Mouse (Mus musculus): ENCODE measurements around the gene Tuba1b. TPM values are rescaled to one million over a fixed set of nuclear protein-coding genes. Genes with fewer than 3 reads are reported as not detected.

Tuba1b gene
- total and polyA plus RNA-seq, 2 experiments from 2014 or later = 611 to 2,330 TPM

- H3K9ac ChIP-seq (replicated peaks; ENCODE audit: low read depth, low read length) = no peak overlapping the region
- WGBS = 94% methylated on average over 4 of the region's 4 CpGs
- H3K4me1 ChIP-seq (ENCODE audit: control insufficient read depth, insufficient read depth) = no peaks in the 10 kb centered on the region
- DNase-seq (ENCODE audit: low spot score) = no peak
- H3K4me3 ChIP-seq (ENCODE audit: low read depth, low read length) = no peak overlapping the region
- TF ChIP-seq EP300 (IDR thresholded peaks at IDR 0.05; ENCODE audit: low read depth) (no peak), CTCF (IDR thresholded peaks at IDR 0.05; ENCODE audit: low read depth) (no peak)
- H3K9me3 ChIP-seq (replicated peaks; ENCODE audit: control insufficient read depth, low read length) = no peaks in the 10 kb centered on the region
- H3K27ac ChIP-seq (ENCODE audit: low read depth) = no peak overlapping the region
- no peak overlapping the region for H3K4me2 ChIP-seq (ENCODE audit: low read depth, low read length)
- H3K27me3 ChIP-seq (ENCODE audit: control insufficient read depth, insufficient read depth, low read length) = no peaks in the 10 kb centered on the region
- no peaks in the 10 kb centered on the region for H3K36me3 ChIP-seq (replicated peaks; ENCODE audit: control insufficient read depth, insufficient read depth, low read length)
- ATAC-seq (ENCODE audit: insufficient read depth, low read depth) = no peak
Measured at GRCm38 (mm10) chr15:98956000-98956399, 21.6 kb upstream of the Tuba1b start.

DNA sequence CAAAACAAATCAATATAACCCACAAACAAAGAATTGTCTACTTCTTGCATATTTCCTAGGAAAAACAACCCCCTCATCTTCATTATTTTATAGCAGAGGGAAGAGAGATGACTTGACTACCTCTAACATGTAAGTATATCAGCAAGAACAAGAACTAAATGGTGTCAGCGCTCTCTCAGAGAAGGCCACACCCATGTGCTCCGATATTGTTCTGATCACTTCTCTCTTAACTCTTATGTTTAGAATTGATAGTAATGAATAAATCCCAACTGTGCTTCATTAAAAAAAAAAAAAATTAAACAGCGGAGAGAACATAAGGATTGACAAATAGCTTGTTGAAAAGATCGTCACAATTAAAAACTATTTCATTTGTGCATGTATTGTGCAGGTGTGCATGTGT lies 21.0 kb upstream of the Tuba1b start:
- H3K9me3 ChIP-seq (replicated peaks; ENCODE audit: control insufficient read depth, low read length) = no peaks in the 10 kb centered on the region
- 93% methylated on average over 4 of the region's 4 CpGs for WGBS
- H3K4me2 ChIP-seq (ENCODE audit: low read depth, low read length) = peak overlapping the region; percentile 24; the same call in 1 of the 2 replicates
- ATAC-seq (ENCODE audit: insufficient read depth, low read depth) = no peak
- H3K4me3 ChIP-seq (ENCODE audit: low read depth, low read length) = no peak overlapping the region
- no peak for TF ChIP-seq EP300 (IDR thresholded peaks at IDR 0.05; ENCODE audit: low read depth)
- TF ChIP-seq CTCF (IDR thresholded peaks at IDR 0.05; ENCODE audit: low read depth) = no peak
- no peak for DNase-seq (ENCODE audit: low spot score)
- no peak overlapping the region for H3K27ac ChIP-seq (ENCODE audit: low read depth)
- no peaks in the 10 kb centered on the region for H3K27me3 ChIP-seq (ENCODE audit: control insufficient read depth, insufficient read depth, low read length)
- no peak overlapping the region for H3K9ac ChIP-seq (replicated peaks; ENCODE audit: low read depth, low read length)
- no peaks in the 10 kb centered on the region for H3K36me3 ChIP-seq (replicated peaks; ENCODE audit: control insufficient read depth, insufficient read depth, low read length)
- no peaks in the 10 kb centered on the region for H3K4me1 ChIP-seq (ENCODE audit: control insufficient read depth, insufficient read depth)

DNA sequence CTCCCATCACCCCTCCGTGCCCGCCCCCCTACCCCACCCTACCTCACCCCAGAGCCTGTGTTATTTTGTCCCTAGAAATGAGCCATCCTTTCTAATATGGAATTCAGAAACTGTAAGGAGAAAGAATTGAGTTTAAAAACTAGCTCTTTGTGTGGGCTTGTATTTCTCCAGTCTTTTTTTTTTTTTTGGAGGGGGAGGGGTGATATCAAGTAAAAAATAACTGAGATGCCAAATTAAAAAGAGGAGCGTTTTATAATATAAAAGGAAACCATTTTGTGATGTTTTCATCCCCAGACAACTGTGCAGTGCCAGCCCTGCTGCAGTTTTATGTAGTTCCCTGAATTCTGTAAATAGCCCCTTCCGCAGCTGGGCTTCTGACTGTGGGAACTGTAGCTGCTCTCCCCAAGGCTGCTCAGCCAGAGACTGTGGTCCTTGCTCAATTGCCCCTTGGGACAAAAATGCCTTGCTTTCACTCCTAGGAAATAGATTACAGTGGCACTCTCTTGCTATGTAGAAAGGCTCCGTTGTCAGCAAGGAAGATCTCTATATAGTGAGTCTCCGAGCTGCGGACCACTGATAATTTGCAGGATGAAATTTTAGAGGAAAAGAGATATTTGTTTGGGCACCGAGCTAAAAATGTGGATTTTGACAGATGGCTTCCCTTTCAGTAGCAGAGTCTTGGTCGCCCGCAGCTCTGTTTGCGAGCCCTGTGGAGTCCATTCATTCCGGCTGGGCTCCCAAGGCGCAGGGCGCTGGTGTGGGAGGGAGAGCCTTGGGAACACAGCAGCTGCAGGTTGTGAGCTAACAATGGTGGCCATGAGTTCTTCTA lies 20.3 kb upstream of the Tuba1b start:
- H3K27ac ChIP-seq (ENCODE audit: low read depth) = peak overlapping the region; percentile 58
- peak; percentile 18 for DNase-seq (ENCODE audit: low spot score)
- ATAC-seq (ENCODE audit: insufficient read depth, low read depth) = no peak
- H3K36me3 ChIP-seq (replicated peaks; ENCODE audit: control insufficient read depth, insufficient read depth, low read length) = peaks cover 2% of the 10 kb centered on the region
- no peaks in the 10 kb centered on the region for H3K27me3 ChIP-seq (ENCODE audit: control insufficient read depth, insufficient read depth, low read length)
- peak overlapping the region; percentile 64; the same call in 1 of the 2 replicates for H3K4me2 ChIP-seq (ENCODE audit: low read depth, low read length)
- no peak overlapping the region for H3K4me3 ChIP-seq (ENCODE audit: low read depth, low read length)
- no peaks in the 10 kb centered on the region for H3K9me3 ChIP-seq (replicated peaks; ENCODE audit: control insufficient read depth, low read length)
- 49% methylated on average over 14 of the region's 14 CpGs for WGBS
- no peak for TF ChIP-seq CTCF (IDR thresholded peaks at IDR 0.05; ENCODE audit: low read depth)
- no peak for TF ChIP-seq EP300 (IDR thresholded peaks at IDR 0.05; ENCODE audit: low read depth)
- no peak overlapping the region; the same call in 1 of the 2 replicates for H3K9ac ChIP-seq (replicated peaks; ENCODE audit: low read depth, low read length)
- H3K4me1 ChIP-seq (ENCODE audit: control insufficient read depth, insufficient read depth) = no peaks in the 10 kb centered on the region

DNA sequence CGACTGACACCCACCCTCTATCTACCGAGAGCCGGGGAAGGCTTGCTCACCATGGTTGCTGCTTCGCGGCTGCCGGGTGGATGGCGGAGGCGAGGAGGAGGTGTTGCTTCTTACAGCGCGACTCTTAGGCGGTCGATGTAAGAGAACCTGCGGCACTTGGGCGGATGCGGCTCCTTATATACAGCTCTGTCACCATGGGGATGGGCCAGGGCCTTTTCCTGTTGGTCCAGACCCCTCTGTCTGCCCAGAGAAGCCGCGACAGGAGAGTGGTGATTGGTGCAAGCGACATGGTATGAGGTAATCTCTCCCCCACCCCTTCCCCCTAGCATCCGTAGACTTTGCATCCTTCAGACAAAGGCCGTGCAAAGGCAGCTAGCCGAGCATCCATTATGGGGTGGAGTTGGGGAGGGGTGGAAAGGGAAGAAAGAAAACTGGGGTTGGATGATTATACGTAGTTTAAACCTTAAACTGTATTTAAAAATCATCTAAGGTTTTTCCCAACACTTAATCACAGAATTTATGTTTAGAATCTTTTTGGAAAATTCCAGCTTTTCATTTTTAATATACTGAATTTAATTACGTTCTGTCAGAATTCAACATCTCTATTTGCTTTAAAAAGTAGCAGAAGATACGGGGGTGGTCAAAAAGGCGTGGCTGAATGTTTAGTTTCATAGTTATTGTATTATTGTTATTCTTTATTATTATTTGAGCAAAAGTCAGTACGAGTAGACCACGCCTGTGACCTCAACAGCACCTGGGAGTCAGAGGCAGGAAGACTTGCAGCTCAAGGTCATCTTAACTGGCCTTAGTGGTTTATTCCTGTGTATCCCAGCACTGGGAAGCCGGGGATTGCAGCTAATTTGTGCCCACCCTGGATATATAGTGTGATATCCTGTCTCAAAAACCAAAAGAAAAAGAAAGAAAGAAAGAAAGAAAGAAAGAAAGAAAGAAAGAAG lies 19.3 kb upstream of the Tuba1b start, which contains the start of the genes Gm49450 and Tuba1a:
TSS of gene Gm49450 (minus strand) at position 151 of the 956 bp plus-strand sequence.
TSS of gene Tuba1a (minus strand) at position 303 of the 956 bp plus-strand sequence.
- peaks cover 10% of the 10 kb centered on the region for H3K36me3 ChIP-seq (replicated peaks; ENCODE audit: control insufficient read depth, insufficient read depth, low read length)
- no peaks in the 10 kb centered on the region for H3K9me3 ChIP-seq (replicated peaks; ENCODE audit: control insufficient read depth, low read length)
- no peak for TF ChIP-seq EP300 (IDR thresholded peaks at IDR 0.05; ENCODE audit: low read depth)
- TF ChIP-seq CTCF (IDR thresholded peaks at IDR 0.05; ENCODE audit: low read depth) = no peak
- no peaks in the 10 kb centered on the region for H3K4me1 ChIP-seq (ENCODE audit: control insufficient read depth, insufficient read depth)
- no peaks in the 10 kb centered on the region for H3K27me3 ChIP-seq (ENCODE audit: control insufficient read depth, insufficient read depth, low read length)
- DNase-seq (ENCODE audit: low spot score) (peak; percentile 97), ATAC-seq (ENCODE audit: insufficient read depth, low read depth) (peak; percentile 97)
- H3K9ac ChIP-seq (replicated peaks; ENCODE audit: low read depth, low read length) = peak within 1 kb of the TSS; percentile 76
- H3K4me3 ChIP-seq (ENCODE audit: low read depth, low read length) = peak within 1 kb of the TSS; percentile 87
- 8% methylated on average over 28 of the region's 28 CpGs for WGBS
- H3K27ac ChIP-seq (ENCODE audit: low read depth) = peak within 1 kb of the TSS; percentile 95
- peak within 1 kb of the TSS; percentile 64 for H3K4me2 ChIP-seq (ENCODE audit: low read depth, low read length)

DNA sequence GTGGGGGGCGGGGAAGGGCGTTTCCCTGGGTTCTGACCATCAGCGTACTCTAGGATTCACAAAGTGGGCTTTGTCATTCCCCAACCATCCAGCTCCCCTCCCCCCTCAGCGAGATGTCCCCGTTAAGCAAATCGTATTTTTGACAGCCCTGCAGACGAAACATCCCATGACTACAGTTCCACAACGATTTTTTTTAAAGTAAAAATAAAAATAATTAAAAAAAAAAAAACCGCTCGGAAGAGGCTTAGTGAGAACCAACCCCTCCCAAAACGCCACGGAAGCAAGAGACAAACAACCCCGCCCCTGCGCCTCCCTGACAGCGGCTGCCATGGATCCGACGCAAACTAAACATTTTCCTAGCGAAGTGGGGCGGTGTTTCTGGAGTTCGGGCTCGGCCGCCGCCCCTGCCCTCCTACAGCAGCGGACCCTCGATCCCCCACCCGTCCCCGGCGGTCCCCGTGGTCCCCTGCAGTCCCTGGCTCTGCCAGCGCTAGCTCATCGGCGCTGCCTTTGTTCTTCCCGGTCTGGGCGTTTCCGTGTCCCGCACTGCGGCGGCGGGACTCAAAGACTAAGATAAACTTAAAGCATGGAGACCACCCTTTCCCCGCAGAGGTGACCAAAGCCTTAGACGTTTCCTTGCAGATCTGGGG lies 18.5 kb upstream of the Tuba1b start:
- under 1% methylated on average over 41 of the region's 41 CpGs for WGBS
- H3K9ac ChIP-seq (replicated peaks; ENCODE audit: low read depth, low read length) = peak overlapping the region; percentile 76
- ATAC-seq (ENCODE audit: insufficient read depth, low read depth) (peak; percentile 82), DNase-seq (ENCODE audit: low spot score) (peak; percentile 81)
- H3K9me3 ChIP-seq (replicated peaks; ENCODE audit: control insufficient read depth, low read length) = no peaks in the 10 kb centered on the region
- peak overlapping the region; percentile 95 for H3K27ac ChIP-seq (ENCODE audit: low read depth)
- no peaks in the 10 kb centered on the region for H3K4me1 ChIP-seq (ENCODE audit: control insufficient read depth, insufficient read depth)
- H3K36me3 ChIP-seq (replicated peaks; ENCODE audit: control insufficient read depth, insufficient read depth, low read length) = peaks cover 10% of the 10 kb centered on the region
- TF ChIP-seq EP300 (IDR thresholded peaks at IDR 0.05; ENCODE audit: low read depth) (no peak), CTCF (IDR thresholded peaks at IDR 0.05; ENCODE audit: low read depth) (peak; percentile 36)
- H3K27me3 ChIP-seq (ENCODE audit: control insufficient read depth, insufficient read depth, low read length) = no peaks in the 10 kb centered on the region
- H3K4me2 ChIP-seq (ENCODE audit: low read depth, low read length) = peak overlapping the region; percentile 64
- peak overlapping the region; percentile 87 for H3K4me3 ChIP-seq (ENCODE audit: low read depth, low read length)

All from heart, postnatal 0 days (tissue).